Mouse (Mus musculus) midbrain, embryonic 16.5 days (tissue): ENCODE data around the gene Tnip2. TPM values are rescaled to one million over a fixed set of nuclear protein-coding genes. Genes with fewer than 3 reads are reported as not detected.

Experiments used
- ATAC-seq: fragments of 200-750 bp; cut with Nextera tagmentation; 2 replicates; pipeline ENCODE4 v1.8.0; 2017; ENCODE audit warnings: moderate TSS enrichment
- H3K27ac ChIP-seq: fragments of 300-500 bp; sonication (generic); 2 replicates; pipeline ENCODE4 v1.5.1; 2014; ENCODE audit warnings: mild to moderate bottlenecking, low read length, mixed read lengths
- H3K27me3 ChIP-seq: fragments of 300-500 bp; sonication (generic); 2 replicates; pipeline ENCODE4 v1.6.1; 2014; ENCODE audit warnings: low read depth, low read length, mixed read lengths; ENCODE audit not compliant: control insufficient read depth, insufficient read depth
- H3K36me3 ChIP-seq: fragments of 300-500 bp; sonication (generic); 2 replicates; pipeline ENCODE4 v1.6.1; 2014; ENCODE audit warnings: mild to moderate bottlenecking, low read length, moderate library complexity, mixed read lengths; ENCODE audit not compliant: control insufficient read depth, insufficient read depth
- H3K4me1 ChIP-seq: fragments of 300-500 bp; sonication (generic); 2 replicates; pipeline ENCODE4 v1.6.1; 2014; ENCODE audit warnings: mild to moderate bottlenecking, low read length, mixed read lengths; ENCODE audit not compliant: control insufficient read depth, insufficient read depth
- H3K4me2 ChIP-seq: fragments of 300-500 bp; sonication (generic); 2 replicates; pipeline ENCODE4 v1.6.1; 2014; ENCODE audit warnings: mild to moderate bottlenecking, low read length, mixed read lengths
- H3K4me3 ChIP-seq: fragments of 300-500 bp; sonication (generic); 2 replicates; pipeline ENCODE4 v1.5.1; 2014; ENCODE audit warnings: low read depth, mild to moderate bottlenecking, low read length, moderate library complexity, mixed read lengths
- H3K9ac ChIP-seq: fragments of 300-500 bp; sonication (generic); 2 replicates; pipeline ENCODE4 v1.6.1; 2014; ENCODE audit warnings: low read depth, low read length, mixed read lengths
- H3K9me3 ChIP-seq: fragments of 300-500 bp; sonication (generic); replicated peaks from 2 replicates; pipeline ENCODE4 v1.6.1; 2014; ENCODE audit warnings: mild to moderate bottlenecking, low read length, mixed read lengths; ENCODE audit not compliant: control insufficient read depth, poor library complexity, severe bottlenecking
- WGBS: fragments of 180-500 bp; shearing (Covaris S2); extraction: QIAGEN DNeasy Blood & Tissue Kit; methylation state at CpG from one replicate; pipeline ENCODE4 v1.1.7; 2014; 5-methylcytosine and 5-hydroxymethylcytosine counted together
- polyA plus RNA-seq: library from polyadenylated mRNA; unstranded; fragments of >200 nt; fragmentation: Nextera tagmentation; extraction: Ambion mirVana; gene quantifications from 2 replicates; pipeline ENCODE4 v1.2.1, GENCODE M21; 2015

Tnip2 gene
- polyA plus RNA-seq, 1 experiment from 2014 or later: 14.1 TPM

GRCm38 (mm10) chr5:34488741-34489417, 24.9 kb downstream of the Tnip2 start:
- Histone ChIP-seq H3K36me3 (peaks cover 9% of the 10 kb centered on the region; the same call in 1 of the 2 replicates), H3K9me3 (no peaks in the 10 kb centered on the region), H3K9ac (no peak overlapping the region), H3K4me3 (no peak overlapping the region), H3K27me3 (no peaks in the 10 kb centered on the region), H3K4me1 (no peaks in the 10 kb centered on the region), H3K4me2 (no peak overlapping the region), H3K27ac (no peak overlapping the region)
- ATAC-seq: no peak
- WGBS: 73% methylated on average over 6 of the region's 6 CpGs

GRCm38 (mm10) chr5:34487320-34488090, 26.3 kb downstream of the Tnip2 start:
- Histone ChIP-seq H3K4me1 (no peaks in the 10 kb centered on the region), H3K27me3 (no peaks in the 10 kb centered on the region), H3K4me2 (no peak overlapping the region), H3K9ac (no peak overlapping the region), H3K9me3 (no peaks in the 10 kb centered on the region), H3K27ac (no peak overlapping the region), H3K4me3 (no peak overlapping the region), H3K36me3 (peaks cover 9% of the 10 kb centered on the region; the same call in 1 of the 2 replicates)
- WGBS: 83% methylated on average over 6 of the region's 6 CpGs
- ATAC-seq: no peak

- WGBS: 95% methylated on average over 15 of the region's 15 CpGs
- H3K36me3 ChIP-seq: peaks cover 10% of the 10 kb centered on the region
- no peak for ATAC-seq
Measured at GRCm38 (mm10) chr5:34485731-34486130, 28.1 kb downstream of the Tnip2 start.

GRCm38 (mm10) chr5:34480926-34481325, 32.9 kb downstream of the Tnip2 start:
- Histone ChIP-seq H3K4me3 (no peak overlapping the region), H3K36me3 (peaks cover 28% of the 10 kb centered on the region), H3K9ac (no peak overlapping the region), H3K9me3 (no peaks in the 10 kb centered on the region), H3K4me1 (no peaks in the 10 kb centered on the region), H3K4me2 (no peak overlapping the region), H3K27me3 (no peaks in the 10 kb centered on the region), H3K27ac (no peak overlapping the region)
- WGBS: 82% methylated on average over 3 of the region's 3 CpGs
- no peak for ATAC-seq

More at GRCm38 (mm10) chr5:34485731-34486130, 28.1 kb downstream of the Tnip2 start:
- no peak overlapping the region for H3K4me2 ChIP-seq
- H3K9me3 ChIP-seq: no peaks in the 10 kb centered on the region
- no peak overlapping the region for H3K9ac ChIP-seq
- no peaks in the 10 kb centered on the region for H3K4me1 ChIP-seq
- H3K4me3 ChIP-seq: no peak overlapping the region
- H3K27ac ChIP-seq: no peak overlapping the region
- H3K27me3 ChIP-seq: no peaks in the 10 kb centered on the region

GRCm38 (mm10) chr5:34468039-34468775, 45.6 kb downstream of the Tnip2 start:
- ATAC-seq: no peak
- Histone ChIP-seq H3K4me3 (no peak overlapping the region), H3K9me3 (no peaks in the 10 kb centered on the region), H3K27me3 (no peaks in the 10 kb centered on the region), H3K4me1 (no peaks in the 10 kb centered on the region), H3K4me2 (no peak overlapping the region), H3K36me3 (peaks cover 24% of the 10 kb centered on the region), H3K27ac (no peak overlapping the region), H3K9ac (no peak overlapping the region)
- WGBS: 94% methylated on average over 2 of the region's 2 CpGs

GRCm38 (mm10) chr5:34466648-34467047, 47.1 kb downstream of the Tnip2 start:
- peaks cover 27% of the 10 kb centered on the region for H3K36me3 ChIP-seq
- WGBS: 100% methylated on average over 2 of the region's 2 CpGs
- no peaks in the 10 kb centered on the region for H3K27me3 ChIP-seq
- no peaks in the 10 kb centered on the region for H3K4me1 ChIP-seq
- no peak overlapping the region for H3K27ac ChIP-seq
- H3K9me3 ChIP-seq: no peaks in the 10 kb centered on the region
- H3K4me3 ChIP-seq: no peak overlapping the region
- H3K9ac ChIP-seq: no peak overlapping the region
- ATAC-seq: no peak
- no peak overlapping the region for H3K4me2 ChIP-seq

- no peak for ATAC-seq
- Histone ChIP-seq H3K9ac (no peak overlapping the region), H3K9me3 (no peaks in the 10 kb centered on the region), H3K4me2 (no peak overlapping the region), H3K4me3 (no peak overlapping the region), H3K36me3 (peaks cover 30% of the 10 kb centered on the region), H3K4me1 (no peaks in the 10 kb centered on the region), H3K27ac (no peak overlapping the region), H3K27me3 (no peaks in the 10 kb centered on the region)
- 100% methylated on average over 1 of the region's 1 CpGs for WGBS
Measured at GRCm38 (mm10) chr5:34466079-34466478, 47.7 kb downstream of the Tnip2 start.

- H3K9ac ChIP-seq: no peak overlapping the region
- WGBS: 80% methylated on average over 6 of the region's 6 CpGs
- no peaks in the 10 kb centered on the region for H3K4me1 ChIP-seq
- no peak overlapping the region for H3K4me3 ChIP-seq
- H3K27ac ChIP-seq: no peak overlapping the region
- H3K27me3 ChIP-seq: no peaks in the 10 kb centered on the region
- no peak overlapping the region for H3K4me2 ChIP-seq
- peaks cover 57% of the 10 kb centered on the region for H3K36me3 ChIP-seq
- no peaks in the 10 kb centered on the region for H3K9me3 ChIP-seq
- ATAC-seq: no peak
Measured at GRCm38 (mm10) chr5:34461841-34462240, 52.0 kb downstream of the Tnip2 start.

GRCm38 (mm10) chr5:34461294-34461693, 52.5 kb downstream of the Tnip2 start:
- peaks cover 51% of the 10 kb centered on the region for H3K36me3 ChIP-seq
- no peak for ATAC-seq
- H3K27ac ChIP-seq: no peak overlapping the region
- 98% methylated on average over 4 of the region's 4 CpGs for WGBS
- H3K4me3 ChIP-seq: no peak overlapping the region
- no peaks in the 10 kb centered on the region for H3K9me3 ChIP-seq
- H3K4me1 ChIP-seq: no peaks in the 10 kb centered on the region
- H3K9ac ChIP-seq: no peak overlapping the region
- H3K4me2 ChIP-seq: no peak overlapping the region
- no peaks in the 10 kb centered on the region for H3K27me3 ChIP-seq
